Mouse (Mus musculus) hindbrain, embryonic 13.5 days (tissue): ENCODE measurements around the gene Mlf1. TPM values are rescaled to one million over a fixed set of nuclear protein-coding genes. Genes with fewer than 3 reads are reported as not detected.

Experiments
- polyA plus RNA-seq: library from polyadenylated mRNA; unstranded; fragments of >200 nt; fragmentation: Nextera tagmentation; extraction: Ambion mirVana; gene quantifications from 2 replicates; pipeline ENCODE4 v1.2.1, GENCODE M21; 2015

The Mlf1 gene
- polyA plus RNA-seq, 1 experiment from 2014 or later, result 42.8 TPM

Other genes with a start within 250 kb of the Mlf1 start
- gene Gm17402, start 1.1 kb downstream of the Mlf1 start, polyA plus RNA-seq, result not detected in 2 replicates
- gene Gfm1, start 56.0 kb downstream of the Mlf1 start, polyA plus RNA-seq, result 29.4 and 34.1 TPM in 2 replicates
- gene Lxn, start 89.8 kb downstream of the Mlf1 start, polyA plus RNA-seq, result 165 and 227 TPM in 2 replicates
- gene Rarres1, start 141.4 kb downstream of the Mlf1 start, polyA plus RNA-seq, result 1.3 TPM in 2 replicates
- 39.0 and 48.0 TPM in 2 replicates for gene Mfsd1, start 208.6 kb downstream of the Mlf1 start, polyA plus RNA-seq